Mouse (Mus musculus) adrenal gland, postnatal 36 days (tissue): ENCODE data around the gene Ptpn7. TPM values are rescaled to one million over a fixed set of nuclear protein-coding genes. Genes with fewer than 3 reads are reported as not detected.
"Not testable (repeated sequence)": the region's sequence is repeated elsewhere in the genome, so short reads cannot be mapped to it uniquely, and the experiment has no call there.

ENCODE experiments used
- DNase-seq, 2 experiments: peaks; one replicate each; pipeline ENCODE4 v3.0.0; 2021; ENCODE audit warnings: mixed read lengths in 1 of 2
- long read RNA-seq, 2 experiments: library from polyadenylated mRNA; stranded (forward); transcript quantifications; one replicate each; pipeline ENCODE4 v2.0.0; 2021; ENCODE audit warnings: borderline sequencing depth in 2 of 2
- total RNA-seq, 2 experiments: library from RNA; stranded (reverse); gene quantifications; 2 replicates each; pipeline ENCODE4 v1.2.3; 2021

Gene Ptpn7
- 1 to 10 TPM in 1 of 2 experiments, under 1 TPM in 1; 0.63 to 1.1 TPM for total RNA-seq
- long read RNA-seq, experiment 1: 0 reads
- long read RNA-seq, experiment 2, partial matches to known transcripts: 0 of 1 reads
- long read RNA-seq, experiment 2, other reads (novel, unspliced or antisense): 1 of 1 reads

- peak; percentile 78 to 88 for DNase-seq
Measured at GRCm38 (mm10) chr1:135132473-135132872, at the start of gene Ptpn7. Gene Ptpn7 (plus strand): TSS chr1:135132700.

- DNase-seq: peak; percentile 32 to 59
Measured at GRCm38 (mm10) chr1:135083465-135083864, 49.0 kb upstream of the Ptpn7 start.

GRCm38 (mm10) chr1:135085296-135085871 lies 47.1 kb upstream of the Ptpn7 start:
- DNase-seq: no peak

- DNase-seq: no peak
Measured at GRCm38 (mm10) chr1:135086015-135086414, 46.5 kb upstream of the Ptpn7 start.

GRCm38 (mm10) chr1:135087414-135087813 lies 45.1 kb upstream of the Ptpn7 start:
- no peak for DNase-seq

GRCm38 (mm10) chr1:135089626-135090025 lies 42.9 kb upstream of the Ptpn7 start:
- DNase-seq: no peak

GRCm38 (mm10) chr1:135090914-135091313 lies 41.6 kb upstream of the Ptpn7 start:
- no peak for DNase-seq

- DNase-seq: no peak
Measured at GRCm38 (mm10) chr1:135094723-135095122, 37.8 kb upstream of the Ptpn7 start.

- DNase-seq: no peak
Measured at GRCm38 (mm10) chr1:135095189-135095588, 37.3 kb upstream of the Ptpn7 start.

- DNase-seq: no peak
Measured at GRCm38 (mm10) chr1:135096312-135096711, 36.2 kb upstream of the Ptpn7 start.

GRCm38 (mm10) chr1:135097441-135097840 lies 35.1 kb upstream of the Ptpn7 start:
- DNase-seq: no peak

GRCm38 (mm10) chr1:135098441-135098840 lies 34.1 kb upstream of the Ptpn7 start:
- DNase-seq: peak in 1 of 2 experiments; percentile 47

GRCm38 (mm10) chr1:135100400-135100799 lies 32.1 kb upstream of the Ptpn7 start:
- no peak for DNase-seq

GRCm38 (mm10) chr1:135105124-135105523 lies 27.4 kb upstream of the Ptpn7 start, which contains the start of gene Lgr6:
Gene Lgr6 (minus strand): TSS chr1:135105276.
- peak in 1 of 2 experiments; percentile 25 for DNase-seq

GRCm38 (mm10) chr1:135105951-135106350 lies 26.5 kb upstream of the Ptpn7 start:
- peak; percentile 74 to 87 for DNase-seq

GRCm38 (mm10) chr1:135108611-135109010 lies 23.9 kb upstream of the Ptpn7 start:
- peak; percentile 34 to 53 for DNase-seq

- peak; percentile 68 to 79 for DNase-seq
Measured at GRCm38 (mm10) chr1:135110075-135110474, 22.4 kb upstream of the Ptpn7 start.

- not testable (repeated sequence) for DNase-seq
Measured at GRCm38 (mm10) chr1:135111271-135111670, 21.2 kb upstream of the Ptpn7 start.

GRCm38 (mm10) chr1:135112661-135113060 lies 19.8 kb upstream of the Ptpn7 start:
- DNase-seq: peak; percentile 32 to 48

GRCm38 (mm10) chr1:135124573-135125363 lies 7.7 kb upstream of the Ptpn7 start:
- no peak for DNase-seq

GRCm38 (mm10) chr1:135125990-135126389 lies 6.5 kb upstream of the Ptpn7 start:
- DNase-seq: peak in 1 of 2 experiments; percentile 54

- peak in 1 of 2 experiments; percentile 32 for DNase-seq
Measured at GRCm38 (mm10) chr1:135126443-135127027, 6.0 kb upstream of the Ptpn7 start.

GRCm38 (mm10) chr1:135128011-135128441 lies 4.5 kb upstream of the Ptpn7 start:
- DNase-seq: no peak
